Mouse (Mus musculus): ENCODE measurements around the gene Zfc3h1. TPM values are rescaled to one million over a fixed set of nuclear protein-coding genes. Genes with fewer than 3 reads are reported as not detected.

Gene Zfc3h1
- polyA plus RNA-seq, 1 experiment: 12.5 TPM

DNA sequence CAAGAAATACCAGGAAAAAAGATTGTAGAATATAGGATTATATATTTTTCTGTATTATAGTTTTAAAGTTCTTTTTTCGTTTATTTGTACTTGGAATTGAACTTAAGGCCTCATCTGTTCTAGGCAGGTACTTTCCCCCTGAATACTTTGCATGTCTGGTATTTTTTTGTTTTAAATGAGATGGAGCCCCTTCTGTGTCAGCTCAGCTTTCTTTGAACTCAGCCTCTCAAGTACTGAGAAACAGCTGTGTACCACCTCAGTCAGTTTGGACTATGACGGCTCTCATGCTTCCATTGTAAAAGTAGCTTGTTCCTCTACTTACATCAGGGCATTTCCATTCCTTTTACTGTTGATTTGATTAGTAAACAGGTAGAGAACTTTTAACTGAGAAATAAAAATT is 28.7 kb downstream of the Zfc3h1 start:
- Histone ChIP-seq H3K4me1 (ENCODE audit: control insufficient read depth, insufficient read depth, insufficient read length) (no peaks in the 10 kb centered on the region), H3K4me3 (ENCODE audit: extremely low read depth, insufficient read depth, insufficient read length) (no peak overlapping the region), H3K27ac (ENCODE audit: insufficient read depth, low read length) (no peak overlapping the region), H3K36me3 (ENCODE audit: control insufficient read depth, insufficient read depth, low read length) (peaks cover 42% of the 10 kb centered on the region), H3K27me3 (ENCODE audit: control insufficient read depth, insufficient read depth, low read length) (no peaks in the 10 kb centered on the region)
- no peak for DNase-seq (ENCODE audit: low read depth in 1 of 2, low spot score in 2 of 2)
- no peak for TF ChIP-seq POLR2A (IDR thresholded peaks at IDR 0.05; ENCODE audit: low read depth, low read length)
- TF ChIP-seq CTCF (IDR thresholded peaks at IDR 0.05; ENCODE audit: extremely low read depth, insufficient read depth, insufficient read length, insufficient replicate concordance): no peak
- 83% methylated on average over 2 of the region's 2 CpGs for whole genome bisulfite sequencing

DNA sequence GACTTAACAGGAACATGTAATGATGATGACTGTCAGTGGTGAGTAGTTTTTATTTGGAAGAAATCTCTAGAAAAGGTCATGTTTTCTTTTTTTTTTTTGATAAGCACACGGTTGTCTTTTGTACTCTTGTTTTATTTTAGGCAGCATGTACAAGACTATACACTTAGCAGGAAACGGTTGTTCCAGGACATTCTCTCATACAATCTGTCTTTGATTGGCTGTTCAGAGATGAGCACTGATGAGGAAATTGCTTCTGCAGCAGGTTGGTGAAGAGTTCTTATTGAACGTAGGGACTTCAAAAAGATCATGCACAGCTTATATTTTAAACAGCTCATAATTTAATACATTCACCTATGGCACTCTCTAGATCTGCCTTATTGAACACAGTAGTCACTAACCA is 29.3 kb downstream of the Zfc3h1 start:
- Histone ChIP-seq H3K4me3 (ENCODE audit: extremely low read depth, insufficient read depth, insufficient read length) (no peak overlapping the region), H3K27me3 (ENCODE audit: control insufficient read depth, insufficient read depth, low read length) (no peaks in the 10 kb centered on the region), H3K4me1 (ENCODE audit: control insufficient read depth, insufficient read depth, insufficient read length) (no peaks in the 10 kb centered on the region), H3K36me3 (ENCODE audit: control insufficient read depth, insufficient read depth, low read length) (peaks cover 41% of the 10 kb centered on the region), H3K27ac (ENCODE audit: insufficient read depth, low read length) (no peak overlapping the region)
- DNase-seq (ENCODE audit: low read depth in 1 of 2, low spot score in 2 of 2): no peak
- 83% methylated on average over 3 of the region's 3 CpGs for WGBS
- no peak for TF ChIP-seq POLR2A (IDR thresholded peaks at IDR 0.05; ENCODE audit: low read depth, low read length)
- TF ChIP-seq CTCF (IDR thresholded peaks at IDR 0.05; ENCODE audit: extremely low read depth, insufficient read depth, insufficient read length, insufficient replicate concordance): no peak

- no peak overlapping the region for H3K4me3 ChIP-seq (ENCODE audit: extremely low read depth, insufficient read depth, insufficient read length)
- no peak overlapping the region for H3K27ac ChIP-seq (ENCODE audit: insufficient read depth, low read length)
- peaks cover 41% of the 10 kb centered on the region for H3K36me3 ChIP-seq (ENCODE audit: control insufficient read depth, insufficient read depth, low read length)
- no peaks in the 10 kb centered on the region for H3K4me1 ChIP-seq (ENCODE audit: control insufficient read depth, insufficient read depth, insufficient read length)
- H3K27me3 ChIP-seq (ENCODE audit: control insufficient read depth, insufficient read depth, low read length): no peaks in the 10 kb centered on the region
- no peak for DNase-seq (ENCODE audit: low read depth in 1 of 2, low spot score in 2 of 2)
- TF ChIP-seq CTCF (IDR thresholded peaks at IDR 0.05; ENCODE audit: extremely low read depth, insufficient read depth, insufficient read length, insufficient replicate concordance): no peak
- no peak for TF ChIP-seq POLR2A (IDR thresholded peaks at IDR 0.05; ENCODE audit: low read depth, low read length)
- WGBS: 93% methylated on average over 4 of the region's 4 CpGs
Observed at GRCm38 (mm10) chr10:115421976-115422375, 37.2 kb downstream of the Zfc3h1 start.

GRCm38 (mm10) chr10:115425351-115425750 is 40.6 kb downstream of the Zfc3h1 start:
- no peak overlapping the region for H3K27ac ChIP-seq (ENCODE audit: insufficient read depth, low read length)
- no peaks in the 10 kb centered on the region for H3K4me1 ChIP-seq (ENCODE audit: control insufficient read depth, insufficient read depth, insufficient read length)
- H3K4me3 ChIP-seq (ENCODE audit: extremely low read depth, insufficient read depth, insufficient read length): no peak overlapping the region
- DNase-seq (ENCODE audit: low read depth in 1 of 2, low spot score in 2 of 2): no peak
- WGBS: 87% methylated on average over 2 of the region's 2 CpGs
- H3K36me3 ChIP-seq (ENCODE audit: control insufficient read depth, insufficient read depth, low read length): peaks cover 49% of the 10 kb centered on the region
- TF ChIP-seq POLR2A (IDR thresholded peaks at IDR 0.05; ENCODE audit: low read depth, low read length): no peak
- no peak for TF ChIP-seq CTCF (IDR thresholded peaks at IDR 0.05; ENCODE audit: extremely low read depth, insufficient read depth, insufficient read length, insufficient replicate concordance)
- H3K27me3 ChIP-seq (ENCODE audit: control insufficient read depth, insufficient read depth, low read length): no peaks in the 10 kb centered on the region

- H3K36me3 ChIP-seq (ENCODE audit: control insufficient read depth, insufficient read depth, low read length): peaks cover 14% of the 10 kb centered on the region
Observed at GRCm38 (mm10) chr10:115437286-115437685, 52.5 kb downstream of the Zfc3h1 start.

DNA sequence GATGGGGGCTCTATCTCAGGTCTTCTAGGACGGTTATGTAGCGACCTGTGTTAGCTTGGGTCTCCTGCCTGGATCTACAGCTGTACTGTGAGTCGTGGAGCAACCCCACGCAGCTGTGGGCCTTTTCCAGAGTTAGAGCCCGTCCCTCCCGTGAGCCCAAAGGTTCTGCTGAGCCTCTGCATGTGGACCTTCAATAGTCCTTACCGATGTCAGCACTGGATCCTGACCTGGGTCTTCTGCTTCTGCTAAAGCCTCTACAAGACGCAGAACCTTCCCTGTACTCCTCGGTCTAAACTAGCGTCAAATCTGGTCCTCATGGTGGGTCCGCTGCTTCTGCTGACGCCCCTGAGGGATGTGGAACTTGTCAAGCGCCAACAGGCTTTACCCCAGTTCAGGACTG is 63.9 kb downstream of the Zfc3h1 start:
- no peak for DNase-seq (ENCODE audit: low read depth in 1 of 2, low spot score in 2 of 2)
- Histone ChIP-seq H3K4me3 (ENCODE audit: extremely low read depth, insufficient read depth, insufficient read length) (no peak overlapping the region), H3K27me3 (ENCODE audit: control insufficient read depth, insufficient read depth, low read length) (no peaks in the 10 kb centered on the region), H3K4me1 (ENCODE audit: control insufficient read depth, insufficient read depth, insufficient read length) (no peaks in the 10 kb centered on the region), H3K36me3 (ENCODE audit: control insufficient read depth, insufficient read depth, low read length) (no peaks in the 10 kb centered on the region), H3K27ac (ENCODE audit: insufficient read depth, low read length) (no peak overlapping the region)
- TF ChIP-seq POLR2A (IDR thresholded peaks at IDR 0.05; ENCODE audit: low read depth, low read length) (no peak), CTCF (IDR thresholded peaks at IDR 0.05; ENCODE audit: extremely low read depth, insufficient read depth, insufficient read length, insufficient replicate concordance) (no peak)
- 92% methylated on average over 13 of the region's 13 CpGs for WGBS

More at GRCm38 (mm10) chr10:115437286-115437685, 52.5 kb downstream of the Zfc3h1 start:
- TF ChIP-seq CTCF (IDR thresholded peaks at IDR 0.05; ENCODE audit: extremely low read depth, insufficient read depth, insufficient read length, insufficient replicate concordance): no peak
- TF ChIP-seq POLR2A (IDR thresholded peaks at IDR 0.05; ENCODE audit: low read depth, low read length): no peak
- no peaks in the 10 kb centered on the region for H3K27me3 ChIP-seq (ENCODE audit: control insufficient read depth, insufficient read depth, low read length)
- no peak for DNase-seq (ENCODE audit: low read depth in 1 of 2, low spot score in 2 of 2)
- H3K27ac ChIP-seq (ENCODE audit: insufficient read depth, low read length): no peak overlapping the region
- 91% methylated on average over 4 of the region's 4 CpGs for WGBS
- no peaks in the 10 kb centered on the region for H3K4me1 ChIP-seq (ENCODE audit: control insufficient read depth, insufficient read depth, insufficient read length)
- H3K4me3 ChIP-seq (ENCODE audit: extremely low read depth, insufficient read depth, insufficient read length): no peak overlapping the region

- 80% methylated on average over 6 of the region's 6 CpGs for WGBS
- Histone ChIP-seq H3K36me3 (ENCODE audit: control insufficient read depth, insufficient read depth, low read length) (no peaks in the 10 kb centered on the region), H3K27me3 (ENCODE audit: control insufficient read depth, insufficient read depth, low read length) (no peaks in the 10 kb centered on the region), H3K27ac (ENCODE audit: insufficient read depth, low read length) (no peak overlapping the region), H3K4me1 (ENCODE audit: control insufficient read depth, insufficient read depth, insufficient read length) (no peaks in the 10 kb centered on the region), H3K4me3 (ENCODE audit: extremely low read depth, insufficient read depth, insufficient read length) (no peak overlapping the region)
- TF ChIP-seq CTCF (IDR thresholded peaks at IDR 0.05; ENCODE audit: extremely low read depth, insufficient read depth, insufficient read length, insufficient replicate concordance) (no peak), POLR2A (IDR thresholded peaks at IDR 0.05; ENCODE audit: low read depth, low read length) (no peak)
- no peak for DNase-seq (ENCODE audit: low read depth in 1 of 2, low spot score in 2 of 2)
Observed at GRCm38 (mm10) chr10:115457368-115458021, 72.7 kb downstream of the Zfc3h1 start.

Measured in spleen, adult 2 months (tissue).